Mouse (Mus musculus) G1E-ER4 (cell line): ENCODE results near the gene Rars2. TPM values are rescaled to one million over a fixed set of nuclear protein-coding genes. Genes with fewer than 3 reads are reported as not detected.

ENCODE experiments used
- GATA1 ChIP-seq: IDR thresholded peaks from one replicate; pipeline ENCODE4 v1.8.0; 2012; ENCODE audit warnings: low read length, inconsistent platforms
- polyA plus RNA-seq: library from polyadenylated mRNA; stranded (reverse); fragments of >175 nt; gene quantifications from 2 replicates; pipeline ENCODE4 v1.2.3, GENCODE M21; 2012

The Rars2 gene
- polyA plus RNA-seq, 1 experiment: 3.8 TPM

DNA sequence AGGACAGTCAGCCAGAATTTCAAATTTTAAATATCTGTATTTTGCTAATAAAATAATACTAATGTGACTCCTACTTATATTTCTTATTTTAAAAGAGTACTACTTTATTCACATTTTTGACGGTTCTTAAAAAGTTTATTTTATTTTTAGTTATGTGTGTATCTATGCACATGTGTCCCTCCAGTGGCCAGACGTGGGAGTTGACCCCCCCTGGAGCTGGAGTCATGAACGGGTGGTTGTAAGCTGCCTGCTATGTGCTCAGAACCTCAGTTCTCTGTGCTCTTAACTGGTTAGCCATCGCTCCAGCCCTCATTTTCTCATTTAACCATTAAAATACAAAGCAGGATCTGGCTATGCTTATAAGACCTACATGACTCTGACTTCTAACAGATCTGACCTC is 88.3 kb downstream of the Rars2 start:
- no peak for TF ChIP-seq GATA1

DNA sequence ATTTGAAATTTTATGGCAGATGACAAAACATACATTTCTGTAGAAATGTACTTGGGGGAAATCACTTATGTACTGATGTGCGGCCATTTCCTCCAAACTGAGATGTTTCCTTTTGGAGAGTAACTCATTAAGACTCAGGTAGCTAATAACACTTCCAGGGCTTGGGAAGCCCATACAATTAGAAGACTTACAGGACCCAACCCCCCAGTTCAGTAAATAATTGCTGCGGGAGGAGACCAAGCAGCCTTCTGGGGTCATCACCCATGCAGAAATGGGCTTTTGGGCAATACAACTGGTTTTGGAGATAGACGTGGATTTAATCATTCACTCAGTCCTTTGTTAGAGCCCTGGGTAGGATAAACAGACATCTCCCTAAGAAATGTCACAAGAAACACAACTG is 92.5 kb downstream of the Rars2 start:
- no peak for TF ChIP-seq GATA1

DNA sequence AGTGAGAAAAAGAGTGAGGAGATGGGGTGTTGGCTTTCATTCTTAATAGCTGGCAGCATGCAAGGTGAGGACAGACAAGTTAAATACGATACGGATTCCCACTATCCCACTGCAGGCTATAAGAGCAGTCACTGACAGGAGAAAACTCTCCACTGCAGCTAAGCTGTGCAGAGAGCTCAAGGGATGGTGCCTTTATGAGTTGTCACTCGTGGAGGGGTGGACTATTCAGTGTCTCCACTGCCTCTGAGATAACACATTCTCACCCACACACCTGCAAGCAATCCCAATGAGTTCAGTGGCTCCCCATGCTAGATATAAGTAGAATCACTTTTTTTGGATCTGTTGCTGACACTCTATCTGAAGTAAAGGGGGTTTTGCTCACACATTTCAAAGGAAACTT is 93.4 kb downstream of the Rars2 start:
- no peak for TF ChIP-seq GATA1

Other genes starting within 250 kb of the Rars2 start
- gene Akirin2, start 64.0 kb upstream of the Rars2 start, polyA plus RNA-seq: 87.6 and 108 TPM in 2 replicates
- gene Orc3, start within 50 bp of the Rars2 start, polyA plus RNA-seq: 2.6 and 3.9 TPM in 2 replicates
- 2.6 and 2.9 TPM in 2 replicates for gene Slc35a1, start 72.5 kb downstream of the Rars2 start, polyA plus RNA-seq
- not detected in 2 replicates for gene Cfap206, start 115.2 kb downstream of the Rars2 start, polyA plus RNA-seq
- not detected in 2 replicates for gene Gm136, start 141.3 kb downstream of the Rars2 start, polyA plus RNA-seq
- 13.8 and 19.8 TPM in 2 replicates for gene Smim8, start 163.5 kb downstream of the Rars2 start, polyA plus RNA-seq